Mouse (Mus musculus) bone marrow, adult 2 months (tissue): ENCODE measurements around the gene Olfr90.

Source experiments
- CTCF ChIP-seq: fragments of 200-500 bp; IDR thresholded peaks from 2 replicates; pipeline ENCODE4 v1.5.1; 2011; ENCODE audit warnings: low read length, control low read depth; ENCODE audit not compliant: control insufficient read depth, insufficient read depth
- POLR2A ChIP-seq: fragments of 200-500 bp; IDR thresholded peaks from 2 replicates; pipeline ENCODE4 v1.6.1; 2011; ENCODE audit warnings: low read depth, mild to moderate bottlenecking, control low read depth, low read length, borderline replicate concordance; ENCODE audit not compliant: control insufficient read depth

- no peak for TF ChIP-seq POLR2A
- no peak for TF ChIP-seq CTCF
Measured at GRCm38 (mm10) chr17:37056957-37057356, 31.3 kb downstream of the Olfr90 start.
